Mouse (Mus musculus): ENCODE results near the gene Bbx.

The Bbx gene

GRCm38 (mm10) chr16:50147900-50148299 lies 284.3 kb downstream of the Bbx start:
- peak; percentile 8 for DNase-seq
